Mouse (Mus musculus) embryonic fibroblast, embryonic 13.5 days (primary cell): ENCODE measurements around the gene Selenos. TPM values are rescaled to one million over a fixed set of nuclear protein-coding genes. Genes with fewer than 3 reads are reported as not detected.

Experiments used
- H3K27ac ChIP-seq: 2 replicates; pipeline ENCODE4 v1.5.1; 2012; ENCODE audit warnings: low read length, control low read depth, inconsistent platforms; ENCODE audit not compliant: insufficient read depth
- H3K4me1 ChIP-seq: 2 replicates; pipeline ENCODE4 v1.6.1; 2011; ENCODE audit warnings: low read length; ENCODE audit not compliant: control insufficient read depth, insufficient read depth
- H3K4me3 ChIP-seq: 2 replicates; pipeline ENCODE4 v1.5.1; 2011; ENCODE audit warnings: mild to moderate bottlenecking, control low read depth, low read length; ENCODE audit not compliant: insufficient read depth
- CTCF ChIP-seq: IDR thresholded peaks from 2 replicates; pipeline ENCODE4 v1.5.1; 2011; ENCODE audit warnings: mild to moderate bottlenecking, control low read depth, low read length, moderate library complexity, borderline replicate concordance; ENCODE audit not compliant: insufficient read depth
- POLR2A ChIP-seq: IDR thresholded peaks from 2 replicates; pipeline ENCODE4 v1.6.1; 2011; ENCODE audit warnings: low read depth, mild to moderate bottlenecking, control low read depth, low read length, moderate library complexity
- polyA plus RNA-seq: library from polyadenylated mRNA; stranded (reverse); fragments of >200 nt; gene quantifications from 2 replicates; pipeline ENCODE4 v1.2.4, GENCODE M21; 2011; ENCODE audit warnings: low read depth; ENCODE audit not compliant: missing spikeins, insufficient read length

Gene Selenos
- polyA plus RNA-seq, 1 experiment, result 103 TPM

DNA sequence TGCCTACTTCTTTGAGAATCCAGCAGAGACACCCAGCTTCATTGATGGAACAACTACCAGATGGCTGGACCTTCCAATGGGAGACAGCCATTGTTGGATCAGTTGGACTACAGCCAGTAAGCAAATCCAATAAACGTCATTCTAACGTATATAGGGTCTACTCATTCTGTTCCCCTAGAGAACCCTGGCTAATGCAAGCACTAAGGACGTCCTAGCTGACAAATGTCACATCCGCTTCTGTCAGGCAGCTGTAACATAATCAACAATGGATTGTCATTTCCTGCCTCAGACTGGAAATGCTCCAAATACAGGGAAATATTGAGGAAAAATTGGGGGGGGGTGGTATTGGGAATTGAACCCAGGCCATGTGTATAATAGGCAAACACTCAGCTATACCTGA lies 26.3 kb downstream of the Selenos start:
- Histone ChIP-seq H3K27ac (no peak overlapping the region), H3K4me1 (peaks cover 6% of the 10 kb centered on the region), H3K4me3 (no peak overlapping the region)
- no peak for TF ChIP-seq POLR2A
- no peak for TF ChIP-seq CTCF

DNA sequence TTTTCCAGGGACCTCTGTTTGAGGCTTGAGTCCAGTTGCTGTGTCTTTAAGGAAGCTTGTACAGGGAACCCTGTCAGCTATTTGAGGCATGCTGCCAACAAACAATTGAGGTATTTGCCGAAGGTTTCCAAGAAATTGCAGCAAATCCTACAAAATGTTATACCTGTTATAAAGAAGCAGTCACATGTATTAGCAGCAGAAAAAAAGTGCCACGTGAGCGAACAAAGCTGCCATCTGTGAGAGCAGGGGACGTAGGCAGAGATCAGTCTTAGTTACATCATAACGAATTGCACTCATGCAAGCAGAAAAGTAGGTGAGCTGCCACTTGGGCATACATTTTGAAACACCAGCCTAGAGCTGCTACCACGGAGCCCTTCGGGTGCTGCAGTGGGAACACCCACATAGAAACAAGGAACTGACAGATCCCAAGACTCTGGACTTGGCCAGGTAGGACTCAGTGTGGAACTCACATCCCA lies 27.2 kb downstream of the Selenos start:
- H3K4me3 ChIP-seq, result no peak overlapping the region
- TF ChIP-seq POLR2A (no peak), CTCF (no peak)
- no peak overlapping the region for H3K27ac ChIP-seq
- H3K4me1 ChIP-seq, result peaks cover 9% of the 10 kb centered on the region

- H3K4me3 ChIP-seq, result no peak overlapping the region
- H3K27ac ChIP-seq, result no peak overlapping the region
- H3K4me1 ChIP-seq, result peaks cover 9% of the 10 kb centered on the region
- TF ChIP-seq POLR2A (no peak), CTCF (no peak)
These were observed 27.8 kb downstream of the Selenos start for GRCm38 (mm10) chr7:66107206-66107605.

- no peak for TF ChIP-seq POLR2A
- TF ChIP-seq CTCF, result no peak
- H3K4me3 ChIP-seq, result no peak overlapping the region
- peak overlapping the region; percentile 9; the same call in 1 of the 2 replicates for H3K27ac ChIP-seq
- peaks cover 9% of the 10 kb centered on the region for H3K4me1 ChIP-seq
These were observed 28.5 kb downstream of the Selenos start for GRCm38 (mm10) chr7:66107930-66108329.

GRCm38 (mm10) chr7:66108961-66109854 lies 29.8 kb downstream of the Selenos start, which contains the start of gene Chsy1:
Gene Chsy1, plus strand, starts transcription at chr7:66109515.
- peak; percentile 80 for TF ChIP-seq POLR2A
- TF ChIP-seq CTCF, result no peak
- Histone ChIP-seq H3K4me1 (peaks cover 9% of the 10 kb centered on the region), H3K27ac (peak within 1 kb of the TSS; percentile 86), H3K4me3 (peak within 1 kb of the TSS; percentile 91)

DNA sequence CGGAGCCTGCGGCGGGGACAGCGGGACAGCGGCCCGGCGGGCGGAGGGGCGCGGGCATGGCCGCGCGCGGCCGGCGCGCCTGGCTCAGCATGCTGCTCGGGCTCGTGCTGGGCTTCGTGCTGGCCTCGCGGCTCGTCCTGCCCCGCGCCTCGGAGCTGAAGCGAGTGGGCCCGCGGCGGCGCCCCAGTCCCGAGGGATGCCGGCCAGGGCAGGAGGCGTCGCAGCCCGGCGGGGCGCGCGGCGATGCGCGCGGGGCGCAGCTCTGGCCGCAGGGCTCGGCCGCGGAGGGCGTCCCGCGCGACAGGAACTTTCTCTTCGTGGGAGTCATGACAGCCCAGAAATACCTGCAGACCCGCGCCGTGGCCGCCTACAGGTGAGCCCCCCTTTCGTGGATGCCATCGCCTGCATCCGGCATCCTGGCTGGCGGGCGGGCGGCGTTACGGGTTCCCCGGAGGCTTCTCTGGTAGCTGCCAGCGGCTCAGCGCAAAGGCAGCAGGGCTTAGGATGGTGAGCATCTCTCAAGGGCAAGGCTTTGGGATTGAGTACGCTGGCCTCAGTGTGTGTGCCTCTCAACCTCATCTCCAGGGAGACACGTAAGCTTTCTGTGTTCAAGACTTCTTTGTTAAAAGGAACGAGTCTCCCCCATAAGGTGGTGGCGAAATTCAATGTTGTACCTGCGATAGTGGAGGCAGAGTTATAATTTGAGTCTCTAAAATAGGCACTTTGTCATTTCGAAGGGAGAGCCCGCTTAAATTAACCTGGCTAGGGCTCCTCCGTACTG lies 30.6 kb downstream of the Selenos start:
- Histone ChIP-seq H3K4me1 (peaks cover 9% of the 10 kb centered on the region), H3K27ac (peak overlapping the region; percentile 86), H3K4me3 (peak overlapping the region; percentile 91)
- TF ChIP-seq POLR2A (no peak), CTCF (no peak)

- no peak for TF ChIP-seq CTCF
- no peak for TF ChIP-seq POLR2A
- Histone ChIP-seq H3K4me3 (peak overlapping the region; percentile 91), H3K4me1 (peaks cover 9% of the 10 kb centered on the region), H3K27ac (peak overlapping the region; percentile 86)
These were observed 31.2 kb downstream of the Selenos start for GRCm38 (mm10) chr7:66110636-66111112.

GRCm38 (mm10) chr7:66111211-66111610 lies 31.8 kb downstream of the Selenos start:
- no peak for TF ChIP-seq POLR2A
- H3K4me1 ChIP-seq, result peaks cover 13% of the 10 kb centered on the region
- peak overlapping the region; percentile 91 for H3K4me3 ChIP-seq
- H3K27ac ChIP-seq, result no peak overlapping the region; the same call in 1 of the 2 replicates

GRCm38 (mm10) chr7:66113561-66113960 lies 34.1 kb downstream of the Selenos start:
- TF ChIP-seq CTCF (no peak), POLR2A (no peak)
- H3K4me3 ChIP-seq, result no peak overlapping the region
- no peak overlapping the region for H3K27ac ChIP-seq
- peaks cover 17% of the 10 kb centered on the region for H3K4me1 ChIP-seq
